Mouse (Mus musculus): Measurements from ENCODE around the gene Marcksl1. TPM values are rescaled to one million over a fixed set of nuclear protein-coding genes. Genes with fewer than 3 reads are reported as not detected.
A peak's percentile ranks its signal among the peaks of the same experiment; 100 is the strongest.

Marcksl1 gene
- 1,836 and 1,849 TPM in 2 replicates for polyA plus RNA-seq (2016; fragmentation: Nextera tagmentation; extraction: Ambion mirVana)

DNA sequence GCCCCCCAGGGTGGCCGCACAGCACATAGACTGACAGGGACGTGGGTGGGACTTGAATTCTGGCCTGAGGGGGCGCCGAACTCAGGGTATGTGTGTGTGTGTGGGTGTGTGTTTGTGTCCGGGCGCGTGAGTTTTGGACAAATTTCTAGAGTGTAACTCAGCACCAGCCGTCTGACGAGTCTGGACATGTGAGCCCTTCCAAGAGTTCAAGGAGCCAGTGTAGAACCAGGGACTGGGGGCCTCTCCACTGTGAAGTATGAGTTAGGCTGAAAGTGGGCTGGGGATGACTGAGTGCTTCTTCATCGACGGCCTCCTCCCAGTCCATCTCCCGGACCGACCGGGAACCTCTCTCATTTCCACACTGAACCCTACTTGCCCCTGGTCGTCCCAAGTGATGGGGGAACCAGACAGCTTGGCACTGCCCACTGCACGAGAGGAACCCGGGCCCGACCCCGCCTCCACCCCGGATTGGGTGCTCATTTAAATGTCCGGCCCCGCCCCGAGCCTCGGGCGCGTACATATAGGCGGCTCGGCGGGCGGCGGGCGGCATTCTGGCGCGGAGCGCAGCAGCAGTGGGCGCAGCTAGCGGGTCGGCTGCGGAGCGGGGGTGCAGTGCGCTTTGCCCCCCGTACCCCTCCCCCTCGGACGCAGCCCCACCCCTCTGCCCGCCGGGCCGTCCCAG lies at the start of gene Marcksl1:
Gene Marcksl1, plus strand, starts transcription at position 496 of the 682 bp plus-strand sequence.
- 5% methylated on average over 45 of the region's 47 CpGs for WGBS

DNA sequence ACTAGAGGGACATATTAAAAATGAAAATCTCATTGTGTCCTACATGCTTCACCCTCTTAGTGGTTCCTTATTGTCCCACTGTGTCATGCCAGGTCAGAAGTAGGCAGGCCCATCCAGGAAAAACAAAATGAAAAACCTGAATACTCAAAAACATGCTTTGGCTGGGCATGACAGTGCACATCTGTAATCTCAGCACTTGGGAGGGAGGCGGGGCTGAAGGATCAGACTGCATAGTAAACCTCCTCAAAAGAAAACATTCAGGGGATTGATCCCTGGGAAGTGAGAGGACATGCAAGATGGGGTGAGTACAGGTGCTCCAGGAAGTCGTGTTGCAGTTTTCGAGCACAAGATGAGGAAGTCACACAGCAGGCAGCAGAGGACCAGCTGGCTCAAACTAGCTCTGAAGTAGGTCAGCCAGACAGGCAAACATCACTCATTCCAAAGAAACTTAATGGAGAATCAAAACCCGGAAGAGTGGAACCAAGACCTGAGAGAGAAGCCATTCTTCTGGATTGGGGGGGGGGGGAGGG lies 49.0 kb upstream of the Marcksl1 start:
- no peak overlapping the region for H3K9ac ChIP-seq
- no peaks in the 10 kb centered on the region for H3K9me3 ChIP-seq
- 84% methylated on average over 4 of the region's 4 CpGs for WGBS
- no peaks in the 10 kb centered on the region for H3K27me3 ChIP-seq
- no peak overlapping the region for H3K4me2 ChIP-seq
- no peak for ATAC-seq (ENCODE audit: low FRiP score)
- H3K27ac ChIP-seq, result no peak overlapping the region
- peaks cover 15% of the 10 kb centered on the region for H3K4me1 ChIP-seq
- peaks cover 45% of the 10 kb centered on the region for H3K36me3 ChIP-seq (replicated peaks)
- no peak overlapping the region for H3K4me3 ChIP-seq (replicated peaks)

More for the DNA sequence above, at the start of gene Marcksl1:
- peak within 1 kb of the TSS; percentile 100 for H3K9ac ChIP-seq
- no peaks in the 10 kb centered on the region for H3K27me3 ChIP-seq
- H3K36me3 ChIP-seq (replicated peaks), result peaks cover 30% of the 10 kb centered on the region
- peak within 1 kb of the TSS; percentile 100 for H3K4me3 ChIP-seq (replicated peaks)
- H3K27ac ChIP-seq, result peak within 1 kb of the TSS; percentile 99
- H3K4me1 ChIP-seq, result peaks cover 56% of the 10 kb centered on the region
- H3K9me3 ChIP-seq, result no peaks in the 10 kb centered on the region
- ATAC-seq (ENCODE audit: low FRiP score), result peak; percentile 91
- H3K4me2 ChIP-seq, result peak within 1 kb of the TSS; percentile 84

DNA sequence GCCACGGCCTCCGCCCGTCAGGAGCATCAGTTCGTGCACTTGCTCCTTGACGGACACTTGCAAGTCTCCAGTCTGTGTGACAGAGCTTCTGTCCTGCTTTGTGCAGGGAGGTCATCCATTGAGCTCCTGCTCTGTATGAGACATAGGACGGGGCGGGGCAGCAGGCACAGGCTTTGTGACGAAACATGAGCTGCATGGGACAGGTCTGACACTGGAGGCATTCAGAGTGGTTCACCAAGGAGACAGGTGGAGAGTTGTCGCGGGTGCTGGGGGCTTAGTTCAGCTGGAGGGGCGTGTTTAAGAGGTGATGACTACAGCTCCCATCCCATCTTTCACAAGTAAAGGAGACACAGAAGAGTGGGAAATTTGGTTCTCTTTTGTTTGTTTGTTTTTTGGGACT lies 37.3 kb upstream of the Marcksl1 start:
- Histone ChIP-seq H3K27me3 (no peaks in the 10 kb centered on the region), H3K9ac (no peak overlapping the region), H3K4me2 (no peak overlapping the region), H3K36me3 (replicated peaks) (peaks cover 87% of the 10 kb centered on the region), H3K9me3 (no peaks in the 10 kb centered on the region), H3K4me3 (replicated peaks) (no peak overlapping the region), H3K27ac (no peak overlapping the region), H3K4me1 (no peaks in the 10 kb centered on the region)
- WGBS, result 87% methylated on average over 11 of the region's 11 CpGs
- no peak for ATAC-seq (ENCODE audit: low FRiP score)

DNA sequence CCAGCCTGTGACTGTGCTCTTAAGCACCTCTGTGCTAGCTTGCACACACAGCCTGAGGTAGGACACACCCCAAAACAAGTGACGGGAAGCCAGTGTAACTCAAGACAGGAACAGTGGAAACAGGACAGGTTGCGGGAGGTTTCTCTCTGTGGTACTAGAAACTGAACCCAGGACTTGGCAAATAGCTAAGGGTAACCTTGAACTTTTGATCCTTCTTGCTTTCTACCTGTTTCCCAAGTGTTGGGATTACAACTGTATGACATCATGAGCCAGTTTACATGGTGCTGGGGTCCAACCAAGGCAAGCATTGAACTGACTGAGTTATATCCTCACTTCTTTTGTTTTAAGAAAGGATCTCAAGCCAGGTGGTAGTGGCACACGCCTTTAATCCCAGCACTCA lies 33.5 kb upstream of the Marcksl1 start:
- no peaks in the 10 kb centered on the region for H3K27me3 ChIP-seq
- H3K4me1 ChIP-seq, result no peaks in the 10 kb centered on the region
- H3K4me2 ChIP-seq, result no peak overlapping the region
- peaks cover 79% of the 10 kb centered on the region for H3K36me3 ChIP-seq (replicated peaks)
- H3K9ac ChIP-seq, result no peak overlapping the region
- WGBS, result 88% methylated on average over 3 of the region's 3 CpGs
- no peak overlapping the region for H3K4me3 ChIP-seq (replicated peaks)
- no peaks in the 10 kb centered on the region for H3K9me3 ChIP-seq
- no peak overlapping the region for H3K27ac ChIP-seq
- ATAC-seq (ENCODE audit: low FRiP score), result no peak

- WGBS, result 83% methylated on average over 1 of the region's 1 CpGs
- Histone ChIP-seq H3K9ac (no peak overlapping the region), H3K4me3 (replicated peaks) (no peak overlapping the region), H3K9me3 (no peaks in the 10 kb centered on the region), H3K4me1 (no peaks in the 10 kb centered on the region), H3K36me3 (replicated peaks) (peaks cover 81% of the 10 kb centered on the region), H3K27ac (no peak overlapping the region), H3K4me2 (no peak overlapping the region), H3K27me3 (no peaks in the 10 kb centered on the region)
- ATAC-seq (ENCODE audit: low FRiP score), result no peak
Observed at GRCm38 (mm10) chr4:129481090-129481489, 32.3 kb upstream of the Marcksl1 start.

DNA sequence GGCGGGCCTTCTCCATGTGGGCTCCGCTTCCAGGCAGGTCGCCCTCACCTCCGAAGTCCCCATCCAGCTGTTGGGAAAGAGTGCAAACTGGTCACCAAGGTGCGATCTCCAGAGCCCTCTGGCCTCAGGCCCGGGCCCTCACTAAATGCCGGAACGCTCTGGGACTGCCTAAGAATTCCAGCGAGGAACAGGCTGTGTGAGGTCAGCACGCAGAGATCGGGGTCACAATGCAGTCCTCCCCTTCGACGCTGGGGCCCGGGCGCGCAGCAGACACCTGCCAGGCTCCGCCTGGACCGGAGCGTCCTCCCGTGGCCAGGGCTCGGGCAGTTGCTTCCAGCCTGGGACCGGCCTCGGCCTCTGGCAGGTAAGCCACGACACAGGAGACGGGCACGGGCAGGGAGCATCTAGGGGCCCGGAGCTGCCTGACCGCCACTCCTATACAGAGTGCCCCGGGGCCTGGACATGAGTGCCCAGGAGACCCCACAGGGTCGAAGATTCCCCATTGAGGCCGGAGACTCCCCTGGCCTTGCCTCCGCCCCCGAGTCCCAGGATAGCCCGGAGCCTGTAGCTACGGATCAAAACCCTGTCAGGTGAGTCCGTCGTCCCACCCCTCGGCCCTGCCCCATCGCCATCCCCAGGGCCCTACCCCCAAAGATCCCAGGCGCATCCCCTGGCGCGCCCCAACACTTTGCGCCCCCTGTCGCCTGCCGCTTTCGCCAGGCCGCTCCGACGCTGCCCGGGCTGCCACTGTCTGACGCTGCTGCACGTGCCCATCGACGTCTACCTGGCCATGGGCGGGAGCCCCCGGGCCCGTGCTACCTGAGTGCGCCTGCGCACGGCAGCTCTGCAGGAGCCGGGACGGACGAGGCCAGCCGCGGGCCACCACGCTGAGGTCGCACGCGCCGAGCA lies 22.2 kb upstream of the Marcksl1 start, which contains the start of the genes Tssk3 and Fam229a:
Gene Tssk3, minus strand, starts transcription at position 51 of the 909 bp plus-strand sequence.
Gene Fam229a, plus strand, starts transcription at position 219 of the 909 bp plus-strand sequence.
- peaks cover 25% of the 10 kb centered on the region for H3K4me1 ChIP-seq
- peak within 1 kb of the TSS; percentile 60 for H3K4me2 ChIP-seq
- peak within 1 kb of the TSS; percentile 53; the same call in 1 of the 2 replicates for H3K9ac ChIP-seq
- 3% methylated on average over 70 of the region's 70 CpGs for WGBS
- H3K36me3 ChIP-seq (replicated peaks), result peaks cover 29% of the 10 kb centered on the region
- peaks cover 32% of the 10 kb centered on the region for H3K27me3 ChIP-seq
- peak within 1 kb of the TSS; percentile 39 for H3K4me3 ChIP-seq (replicated peaks)
- H3K27ac ChIP-seq, result no peak within 1 kb of the TSS
- 0 out of 2 replicates have a peak, but pooled peaks have one; percentile 24 for ATAC-seq (ENCODE audit: low FRiP score)
- no peaks in the 10 kb centered on the region for H3K9me3 ChIP-seq

DNA sequence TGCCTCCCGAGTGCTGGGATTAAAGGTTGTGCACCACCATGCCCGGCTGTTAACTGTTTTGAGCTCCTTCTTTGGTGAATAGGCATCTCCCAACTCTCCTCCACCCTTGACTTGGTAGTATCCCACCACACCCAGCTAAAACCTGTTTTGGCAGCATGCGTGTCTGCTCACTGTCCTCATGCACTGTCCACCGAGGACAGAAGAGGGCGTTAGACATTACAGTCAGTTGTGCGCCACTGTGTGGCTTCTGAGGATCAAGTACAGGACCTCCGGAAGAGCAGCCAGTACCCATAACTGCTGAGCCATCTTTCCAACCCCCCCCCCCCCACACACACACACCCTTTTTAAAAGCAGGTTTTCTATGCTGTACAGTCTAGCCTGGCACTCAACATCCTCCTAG lies 18.7 kb upstream of the Marcksl1 start:
- Histone ChIP-seq H3K4me3 (replicated peaks) (no peak overlapping the region), H3K4me1 (peaks cover 34% of the 10 kb centered on the region), H3K27me3 (peaks cover 32% of the 10 kb centered on the region), H3K9me3 (no peaks in the 10 kb centered on the region), H3K27ac (no peak overlapping the region), H3K36me3 (replicated peaks) (no peaks in the 10 kb centered on the region), H3K4me2 (no peak overlapping the region), H3K9ac (no peak overlapping the region)
- no peak for ATAC-seq (ENCODE audit: low FRiP score)
- 77% methylated on average over 7 of the region's 7 CpGs for WGBS

DNA sequence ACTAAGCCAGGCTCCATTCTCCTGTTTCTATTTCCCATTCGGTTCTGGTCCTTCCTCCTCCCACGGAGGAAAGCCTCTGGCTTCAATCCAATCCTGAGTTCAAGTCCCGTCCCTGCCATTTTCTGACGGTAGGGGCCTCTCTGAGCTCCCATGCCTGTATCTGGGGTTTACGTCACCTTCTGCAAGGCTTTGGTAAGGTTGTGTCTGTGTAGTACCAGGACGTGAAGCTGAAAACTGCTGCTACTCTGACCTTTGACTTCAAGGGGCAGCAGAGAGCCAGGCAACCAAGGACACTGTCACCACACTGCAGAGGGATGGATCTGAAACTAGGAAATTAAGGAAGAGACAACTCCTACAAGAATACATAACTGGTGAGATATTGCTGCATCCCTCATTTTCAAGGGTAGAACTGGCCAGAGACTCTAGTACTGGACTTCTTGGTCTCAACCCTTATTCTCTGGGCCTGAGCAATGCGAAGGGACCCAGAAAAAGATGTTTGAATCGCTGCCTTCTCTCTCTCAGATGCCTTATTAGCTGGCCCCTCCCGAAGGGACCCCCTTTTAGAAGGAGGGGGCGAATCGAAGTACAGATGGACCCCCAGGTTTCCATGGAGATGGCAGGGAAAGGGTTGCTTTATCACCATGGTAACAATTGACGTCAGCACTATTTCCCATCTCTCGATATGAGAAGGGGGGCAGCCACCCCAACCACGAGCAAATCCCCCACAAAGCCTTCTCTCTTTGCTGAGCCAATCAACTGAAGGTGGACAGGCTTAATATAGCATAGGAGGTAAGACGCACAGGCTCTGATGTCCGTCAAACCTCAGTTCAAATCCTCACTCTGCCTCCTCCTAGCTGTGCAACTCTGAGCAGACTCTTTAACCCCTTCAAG lies 17.5 kb upstream of the Marcksl1 start:
- Histone ChIP-seq H3K4me3 (replicated peaks) (no peak overlapping the region), H3K27me3 (peaks cover 23% of the 10 kb centered on the region), H3K36me3 (replicated peaks) (no peaks in the 10 kb centered on the region), H3K27ac (peak overlapping the region; percentile 33), H3K4me1 (peaks cover 33% of the 10 kb centered on the region), H3K4me2 (peak overlapping the region; percentile 21), H3K9ac (peak overlapping the region; percentile 14), H3K9me3 (no peaks in the 10 kb centered on the region)
- peak; percentile 24; the same call in 1 of the 2 replicates for ATAC-seq (ENCODE audit: low FRiP score)
- WGBS, result 25% methylated on average over 16 of the region's 16 CpGs

GRCm38 (mm10) chr4:129496631-129497030 lies 16.8 kb upstream of the Marcksl1 start:
- Histone ChIP-seq H3K27ac (peak overlapping the region; percentile 33), H3K4me3 (replicated peaks) (no peak overlapping the region), H3K27me3 (peaks cover 16% of the 10 kb centered on the region), H3K9ac (0 out of 2 replicates have a peak overlapping the region, but pooled peaks have one; percentile 14), H3K9me3 (no peaks in the 10 kb centered on the region), H3K4me1 (peaks cover 26% of the 10 kb centered on the region), H3K4me2 (peak overlapping the region; percentile 21), H3K36me3 (replicated peaks) (no peaks in the 10 kb centered on the region)
- 47% methylated on average over 6 of the region's 6 CpGs for WGBS
- 0 out of 2 replicates have a peak, but pooled peaks have one; percentile 2 for ATAC-seq (ENCODE audit: low FRiP score)

DNA sequence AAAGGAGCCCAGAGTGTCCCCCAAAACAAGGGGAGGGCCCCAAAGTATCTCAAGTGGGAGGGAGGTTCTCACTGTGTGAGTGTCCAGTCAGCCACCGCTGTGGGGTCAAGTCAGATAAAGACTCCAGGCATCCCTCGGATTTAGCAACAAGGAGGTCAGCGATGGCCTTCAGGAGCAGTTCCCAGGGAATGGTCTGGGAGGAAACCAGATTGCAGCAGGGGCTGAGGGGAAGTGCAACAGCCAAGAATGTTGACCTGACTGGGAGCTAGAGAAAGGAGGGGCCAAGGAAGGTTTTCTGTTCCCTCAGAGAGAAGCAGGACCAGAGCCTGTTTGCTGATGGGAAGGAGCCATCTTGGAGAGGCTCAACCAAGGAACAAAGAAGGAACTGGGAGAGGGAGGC lies 14.4 kb upstream of the Marcksl1 start:
- no peaks in the 10 kb centered on the region for H3K36me3 ChIP-seq (replicated peaks)
- no peak overlapping the region for H3K4me2 ChIP-seq
- no peaks in the 10 kb centered on the region for H3K9me3 ChIP-seq
- no peak for ATAC-seq (ENCODE audit: low FRiP score)
- no peak overlapping the region for H3K9ac ChIP-seq
- no peak overlapping the region for H3K27ac ChIP-seq
- no peak overlapping the region for H3K4me3 ChIP-seq (replicated peaks)
- H3K4me1 ChIP-seq, result peaks cover 22% of the 10 kb centered on the region
- no peaks in the 10 kb centered on the region for H3K27me3 ChIP-seq
- WGBS, result 79% methylated on average over 3 of the region's 3 CpGs

GRCm38 (mm10) chr4:129500017-129500416 lies 13.4 kb upstream of the Marcksl1 start:
- Histone ChIP-seq H3K27me3 (no peaks in the 10 kb centered on the region), H3K36me3 (replicated peaks) (no peaks in the 10 kb centered on the region), H3K27ac (peak overlapping the region; percentile 75), H3K4me2 (peak overlapping the region; percentile 77), H3K9me3 (no peaks in the 10 kb centered on the region), H3K4me1 (peaks cover 22% of the 10 kb centered on the region), H3K9ac (peak overlapping the region; percentile 63), H3K4me3 (replicated peaks) (peak overlapping the region; percentile 56; the same call in 1 of the 2 replicates)
- WGBS, result 78% methylated on average over 8 of the region's 8 CpGs
- ATAC-seq (ENCODE audit: low FRiP score), result no peak
